Mouse (Mus musculus) midbrain, embryonic 13.5 days (tissue): Measurements from ENCODE around the gene Prr14. TPM values are rescaled to one million over a fixed set of nuclear protein-coding genes. Genes with fewer than 3 reads are reported as not detected.
A peak's percentile ranks its signal among the peaks of the same experiment; 100 is the strongest.
"Not testable (repeated sequence)": the region's sequence is repeated elsewhere in the genome, so short reads cannot be mapped to it uniquely, and the experiment has no call there.

Experiments
- ATAC-seq: fragments of 200-750 bp; cut with Nextera tagmentation; 2 replicates; pipeline ENCODE4 v1.8.0; 2017; ENCODE audit warnings: mild to moderate bottlenecking, moderate TSS enrichment, moderate library complexity
- H3K27ac ChIP-seq: fragments of 300-500 bp; sonication (generic); 2 replicates; pipeline ENCODE4 v1.5.1; 2015; ENCODE audit warnings: inconsistent platforms, mild to moderate bottlenecking, moderate library complexity
- H3K27me3 ChIP-seq: fragments of 300-500 bp; sonication (generic); 2 replicates; pipeline ENCODE4 v1.6.1; 2015; ENCODE audit warnings: mild to moderate bottlenecking, inconsistent platforms
- H3K36me3 ChIP-seq: fragments of 300-500 bp; sonication (generic); 2 replicates; pipeline ENCODE4 v1.6.1; 2015; ENCODE audit warnings: mild to moderate bottlenecking, inconsistent platforms
- H3K4me1 ChIP-seq: fragments of 300-500 bp; sonication (generic); replicated peaks from 2 replicates; pipeline ENCODE4 v1.6.1; 2015; ENCODE audit warnings: inconsistent platforms
- H3K4me2 ChIP-seq: fragments of 300-500 bp; sonication (generic); replicated peaks from 2 replicates; pipeline ENCODE4 v1.6.1; 2015; ENCODE audit warnings: moderate library complexity, mild to moderate bottlenecking, inconsistent platforms
- H3K4me3 ChIP-seq: fragments of 300-500 bp; sonication (generic); replicated peaks from 2 replicates; pipeline ENCODE4 v1.5.1; 2015; ENCODE audit warnings: mild to moderate bottlenecking, inconsistent platforms
- H3K9ac ChIP-seq: fragments of 300-500 bp; sonication (generic); replicated peaks from 2 replicates; pipeline ENCODE4 v1.6.1; 2015; ENCODE audit warnings: mild to moderate bottlenecking, inconsistent platforms
- H3K9me3 ChIP-seq: fragments of 300-500 bp; sonication (generic); 2 replicates; pipeline ENCODE4 v1.6.1; 2016; ENCODE audit warnings: mild to moderate bottlenecking, inconsistent platforms
- WGBS: fragments of 180-500 bp; shearing (Covaris S2); methylation state at CpG from one replicate; pipeline ENCODE4 v1.1.7; 2015; 5-methylcytosine and 5-hydroxymethylcytosine counted together
- polyA plus RNA-seq: library from polyadenylated mRNA; unstranded; fragments of >200 nt; fragmentation: Nextera tagmentation; extraction: Ambion mirVana; gene quantifications from 2 replicates; pipeline ENCODE4 v1.2.1, GENCODE M21; 2015

Gene Prr14
- polyA plus RNA-seq, 1 experiment from 2014 or later: 52.3 TPM

- Histone ChIP-seq H3K27me3 (no peaks in the 10 kb centered on the region), H3K4me3 (no peak overlapping the region), H3K4me2 (no peak overlapping the region), H3K9me3 (no peaks in the 10 kb centered on the region), H3K27ac (no peak overlapping the region), H3K9ac (no peak overlapping the region), H3K36me3 (peaks cover 54% of the 10 kb centered on the region), H3K4me1 (no peaks in the 10 kb centered on the region)
- no peak for ATAC-seq
- 90% methylated on average over 3 of the region's 3 CpGs for WGBS
Measured at GRCm38 (mm10) chr7:127491846-127492245, 32.4 kb downstream of the Prr14 start.

- ATAC-seq: no peak
- Histone ChIP-seq H3K4me2 (no peak overlapping the region), H3K4me3 (no peak overlapping the region), H3K27ac (no peak overlapping the region), H3K9ac (no peak overlapping the region), H3K9me3 (no peaks in the 10 kb centered on the region), H3K4me1 (no peaks in the 10 kb centered on the region), H3K27me3 (no peaks in the 10 kb centered on the region), H3K36me3 (peaks cover 29% of the 10 kb centered on the region)
Measured at GRCm38 (mm10) chr7:127494648-127495047, 35.2 kb downstream of the Prr14 start.

- no peak overlapping the region for H3K4me3 ChIP-seq
- no peak for ATAC-seq
- no peak overlapping the region for H3K27ac ChIP-seq
- no peak overlapping the region for H3K9ac ChIP-seq
- no peak overlapping the region for H3K4me2 ChIP-seq
- H3K4me1 ChIP-seq: no peaks in the 10 kb centered on the region
- H3K27me3 ChIP-seq: no peaks in the 10 kb centered on the region
- H3K36me3 ChIP-seq: peaks cover 2% of the 10 kb centered on the region
- WGBS: 87% methylated on average over 2 of the region's 2 CpGs
- H3K9me3 ChIP-seq: no peaks in the 10 kb centered on the region
Measured at GRCm38 (mm10) chr7:127497382-127497781, 38.0 kb downstream of the Prr14 start.

- no peaks in the 10 kb centered on the region for H3K36me3 ChIP-seq
- no peak overlapping the region for H3K9ac ChIP-seq
- no peaks in the 10 kb centered on the region for H3K4me1 ChIP-seq
- no peak overlapping the region for H3K27ac ChIP-seq
- 48% methylated on average over 3 of the region's 3 CpGs for WGBS
- H3K4me3 ChIP-seq: no peak overlapping the region
- H3K9me3 ChIP-seq: no peaks in the 10 kb centered on the region
- ATAC-seq: no peak
- no peak overlapping the region for H3K4me2 ChIP-seq
- H3K27me3 ChIP-seq: no peaks in the 10 kb centered on the region
Measured at GRCm38 (mm10) chr7:127498407-127498806, 39.0 kb downstream of the Prr14 start.

GRCm38 (mm10) chr7:127508291-127508690 lies 48.9 kb downstream of the Prr14 start:
- Histone ChIP-seq H3K4me3 (no peak overlapping the region), H3K4me1 (peaks cover 12% of the 10 kb centered on the region), H3K27me3 (no peaks in the 10 kb centered on the region), H3K9ac (no peak overlapping the region), H3K36me3 (no peaks in the 10 kb centered on the region), H3K9me3 (no peaks in the 10 kb centered on the region), H3K4me2 (no peak overlapping the region), H3K27ac (no peak overlapping the region)
- ATAC-seq: no peak
- 95% methylated on average over 3 of the region's 3 CpGs for WGBS

GRCm38 (mm10) chr7:127509830-127510229 lies 50.4 kb downstream of the Prr14 start:
- H3K27me3 ChIP-seq, ATAC-seq, H3K9ac ChIP-seq, H3K4me2 ChIP-seq, H3K4me3 ChIP-seq, H3K36me3 ChIP-seq, H3K9me3 ChIP-seq, H3K27ac ChIP-seq: not testable (repeated sequence)
- 86% methylated on average over 4 of the region's 4 CpGs for WGBS
- H3K4me1 ChIP-seq: peaks cover 28% of the 10 kb centered on the region

- WGBS: 33% methylated on average over 8 of the region's 8 CpGs
- H3K36me3 ChIP-seq: peaks cover 23% of the 10 kb centered on the region
- H3K4me2 ChIP-seq: peak overlapping the region; percentile 72
- H3K4me3 ChIP-seq: peak overlapping the region; percentile 63
- H3K27ac ChIP-seq: peak overlapping the region; percentile 99
- H3K9ac ChIP-seq: peak overlapping the region; percentile 85
- no peaks in the 10 kb centered on the region for H3K27me3 ChIP-seq
- no peak for ATAC-seq
- H3K9me3 ChIP-seq: no peaks in the 10 kb centered on the region
- H3K4me1 ChIP-seq: peaks cover 29% of the 10 kb centered on the region
Measured at GRCm38 (mm10) chr7:127511241-127511640, 51.8 kb downstream of the Prr14 start.

- Histone ChIP-seq H3K27ac (peak within 1 kb of the TSS; percentile 99), H3K4me2 (peak within 1 kb of the TSS; percentile 72), H3K36me3 (peaks cover 28% of the 10 kb centered on the region), H3K27me3 (no peaks in the 10 kb centered on the region), H3K9ac (peak within 1 kb of the TSS; percentile 85), H3K4me3 (peak within 1 kb of the TSS; percentile 63), H3K9me3 (no peaks in the 10 kb centered on the region), H3K4me1 (peaks cover 29% of the 10 kb centered on the region)
- under 1% methylated on average over 37 of the region's 37 CpGs for WGBS
- peak; percentile 99 for ATAC-seq
Measured at GRCm38 (mm10) chr7:127511808-127512230, 52.4 kb downstream of the Prr14 start, which contains the start of gene Srcap. Gene Srcap, plus strand, starts transcription at chr7:127511983.

- 0% methylated on average over 48 of the region's 93 CpGs for WGBS
- peaks cover 29% of the 10 kb centered on the region for H3K4me1 ChIP-seq
- peak overlapping the region; percentile 85 for H3K9ac ChIP-seq
- no peaks in the 10 kb centered on the region for H3K9me3 ChIP-seq
- peaks cover 34% of the 10 kb centered on the region for H3K36me3 ChIP-seq
- H3K4me3 ChIP-seq: peak overlapping the region; percentile 63
- peak overlapping the region; percentile 99 for H3K27ac ChIP-seq
- H3K27me3 ChIP-seq: no peaks in the 10 kb centered on the region
- peak; percentile 85 for ATAC-seq
- peak overlapping the region; percentile 72 for H3K4me2 ChIP-seq
Measured at GRCm38 (mm10) chr7:127512231-127513015, 53.0 kb downstream of the Prr14 start.

GRCm38 (mm10) chr7:127513016-127513390 lies 53.6 kb downstream of the Prr14 start:
- H3K27ac ChIP-seq: peak overlapping the region; percentile 99
- no peaks in the 10 kb centered on the region for H3K9me3 ChIP-seq
- H3K4me1 ChIP-seq: peaks cover 29% of the 10 kb centered on the region
- H3K4me2 ChIP-seq: peak overlapping the region; percentile 72
- no peak for ATAC-seq
- H3K36me3 ChIP-seq: peaks cover 40% of the 10 kb centered on the region
- H3K27me3 ChIP-seq: no peaks in the 10 kb centered on the region
- 47% methylated on average over 8 of the region's 8 CpGs for WGBS
- H3K4me3 ChIP-seq: peak overlapping the region; percentile 63
- peak overlapping the region; percentile 85 for H3K9ac ChIP-seq

GRCm38 (mm10) chr7:127513781-127514180 lies 54.4 kb downstream of the Prr14 start:
- H3K4me1 ChIP-seq: peaks cover 29% of the 10 kb centered on the region

GRCm38 (mm10) chr7:127515846-127516245 lies 56.4 kb downstream of the Prr14 start:
- WGBS: 95% methylated on average over 7 of the region's 7 CpGs
- no peak for ATAC-seq
- Histone ChIP-seq H3K4me2 (no peak overlapping the region), H3K9ac (no peak overlapping the region), H3K9me3 (no peaks in the 10 kb centered on the region), H3K27ac (no peak overlapping the region), H3K27me3 (no peaks in the 10 kb centered on the region), H3K36me3 (peaks cover 61% of the 10 kb centered on the region), H3K4me3 (no peak overlapping the region), H3K4me1 (peaks cover 29% of the 10 kb centered on the region)

More at GRCm38 (mm10) chr7:127513781-127514180, 54.4 kb downstream of the Prr14 start:
- Histone ChIP-seq H3K27ac (0 out of 2 replicates have a peak overlapping the region, but pooled peaks have one; percentile 14), H3K4me2 (peak overlapping the region; percentile 72), H3K9me3 (no peaks in the 10 kb centered on the region), H3K36me3 (peaks cover 46% of the 10 kb centered on the region), H3K4me3 (peak overlapping the region; percentile 63), H3K9ac (0 out of 2 replicates have a peak overlapping the region, but pooled peaks have one; percentile 85), H3K27me3 (no peaks in the 10 kb centered on the region)
- WGBS: 93% methylated on average over 3 of the region's 3 CpGs
- no peak for ATAC-seq
